Mouse (Mus musculus) embryonic facial prominence, embryonic 13.5 days (tissue): ENCODE measurements around the gene Cd80. TPM values are rescaled to one million over a fixed set of nuclear protein-coding genes. Genes with fewer than 3 reads are reported as not detected.

Source experiments
- ATAC-seq: fragments of 200-750 bp; cut with Nextera tagmentation; 2 replicates; pipeline ENCODE4 v1.8.0; 2017; ENCODE audit warnings: low read depth; ENCODE audit not compliant: insufficient number of reproducible peaks, insufficient read depth, low FRiP score, low TSS enrichment
- H3K27ac ChIP-seq: fragments of 300-500 bp; sonication (generic); 2 replicates; pipeline ENCODE4 v1.5.1; 2015; ENCODE audit warnings: moderate library complexity, mild to moderate bottlenecking, inconsistent platforms
- H3K27me3 ChIP-seq: fragments of 300-500 bp; sonication (generic); 2 replicates; pipeline ENCODE4 v1.6.1; 2015; ENCODE audit warnings: mild to moderate bottlenecking, inconsistent platforms
- H3K36me3 ChIP-seq: fragments of 300-500 bp; sonication (generic); 2 replicates; pipeline ENCODE4 v1.6.1; 2015; ENCODE audit warnings: mild to moderate bottlenecking, inconsistent platforms
- H3K4me1 ChIP-seq: fragments of 300-500 bp; sonication (generic); 2 replicates; pipeline ENCODE4 v1.6.1; 2015; ENCODE audit warnings: inconsistent platforms
- H3K4me2 ChIP-seq: fragments of 300-500 bp; sonication (generic); 2 replicates; pipeline ENCODE4 v1.6.1; 2015; ENCODE audit warnings: moderate library complexity, mild to moderate bottlenecking, inconsistent platforms
- H3K4me3 ChIP-seq: fragments of 300-500 bp; sonication (generic); 2 replicates; pipeline ENCODE4 v1.5.1; 2015; ENCODE audit warnings: mild to moderate bottlenecking, inconsistent platforms
- H3K9ac ChIP-seq: fragments of 300-500 bp; sonication (generic); 2 replicates; pipeline ENCODE4 v1.6.1; 2015; ENCODE audit warnings: mild to moderate bottlenecking, inconsistent platforms
- H3K9me3 ChIP-seq: fragments of 300-500 bp; sonication (generic); 2 replicates; pipeline ENCODE4 v1.6.1; 2016; ENCODE audit warnings: inconsistent platforms
- WGBS: fragments of 180-500 bp; shearing (Covaris S2); methylation state at CpG from one replicate; pipeline ENCODE4 v1.1.7; 2015; ENCODE audit warnings: mixed read lengths; 5-methylcytosine and 5-hydroxymethylcytosine counted together
- polyA plus RNA-seq: library from polyadenylated mRNA; unstranded; fragments of >200 nt; fragmentation: Nextera tagmentation; extraction: Ambion mirVana; gene quantifications from 2 replicates; pipeline ENCODE4 v1.2.1, GENCODE M21; 2015

Gene Cd80
- 0.37 and 0.44 TPM in 2 replicates for polyA plus RNA-seq

GRCm38 (mm10) chr16:38455511-38456418 is at the start of gene Cd80:
Gene Cd80 (plus strand): TSS chr16:38455561.
- no peak within 1 kb of the TSS for H3K4me2 ChIP-seq
- H3K9ac ChIP-seq = no peak within 1 kb of the TSS
- no peak within 1 kb of the TSS for H3K4me3 ChIP-seq
- ATAC-seq = no peak
- WGBS = 70% methylated on average over 17 of the region's 17 CpGs
- no peaks in the 10 kb centered on the region for H3K36me3 ChIP-seq
- no peaks in the 10 kb centered on the region for H3K9me3 ChIP-seq
- no peak within 1 kb of the TSS for H3K27ac ChIP-seq
- H3K4me1 ChIP-seq = peaks cover 11% of the 10 kb centered on the region
- H3K27me3 ChIP-seq = no peaks in the 10 kb centered on the region

- no peak for ATAC-seq
- H3K9me3 ChIP-seq = no peaks in the 10 kb centered on the region
- no peaks in the 10 kb centered on the region for H3K27me3 ChIP-seq
- H3K9ac ChIP-seq = no peak overlapping the region
- no peak overlapping the region for H3K27ac ChIP-seq
- H3K4me3 ChIP-seq = no peak overlapping the region
- 83% methylated on average over 5 of the region's 5 CpGs for WGBS
- H3K36me3 ChIP-seq = no peaks in the 10 kb centered on the region
- H3K4me1 ChIP-seq = no peaks in the 10 kb centered on the region
- H3K4me2 ChIP-seq = no peak overlapping the region
These were observed 49.1 kb upstream of the Cd80 start for GRCm38 (mm10) chr16:38406293-38406692.

GRCm38 (mm10) chr16:38406708-38407107 is 48.7 kb upstream of the Cd80 start:
- Histone ChIP-seq H3K36me3 (no peaks in the 10 kb centered on the region), H3K4me3 (no peak overlapping the region), H3K27me3 (no peaks in the 10 kb centered on the region), H3K9ac (no peak overlapping the region), H3K4me1 (no peaks in the 10 kb centered on the region), H3K27ac (no peak overlapping the region), H3K4me2 (no peak overlapping the region), H3K9me3 (no peaks in the 10 kb centered on the region)
- WGBS = 83% methylated on average over 6 of the region's 6 CpGs
- no peak for ATAC-seq

GRCm38 (mm10) chr16:38407584-38407983 is 47.8 kb upstream of the Cd80 start:
- no peak overlapping the region for H3K4me2 ChIP-seq
- no peaks in the 10 kb centered on the region for H3K36me3 ChIP-seq
- no peak for ATAC-seq
- no peak overlapping the region for H3K9ac ChIP-seq
- WGBS = 28% methylated on average over 5 of the region's 5 CpGs
- no peak overlapping the region for H3K4me3 ChIP-seq
- H3K4me1 ChIP-seq = no peaks in the 10 kb centered on the region
- H3K27me3 ChIP-seq = no peaks in the 10 kb centered on the region
- H3K27ac ChIP-seq = no peak overlapping the region
- H3K9me3 ChIP-seq = no peaks in the 10 kb centered on the region

GRCm38 (mm10) chr16:38408416-38408815 is 46.9 kb upstream of the Cd80 start:
- no peak for ATAC-seq
- H3K9ac ChIP-seq = no peak overlapping the region
- no peaks in the 10 kb centered on the region for H3K4me1 ChIP-seq
- no peak overlapping the region for H3K27ac ChIP-seq
- no peaks in the 10 kb centered on the region for H3K36me3 ChIP-seq
- no peaks in the 10 kb centered on the region for H3K27me3 ChIP-seq
- H3K4me2 ChIP-seq = no peak overlapping the region
- no peaks in the 10 kb centered on the region for H3K9me3 ChIP-seq
- 87% methylated on average over 8 of the region's 8 CpGs for WGBS
- no peak overlapping the region for H3K4me3 ChIP-seq

GRCm38 (mm10) chr16:38414953-38415352 is 40.4 kb upstream of the Cd80 start:
- no peak overlapping the region for H3K27ac ChIP-seq
- WGBS = 82% methylated on average over 7 of the region's 7 CpGs
- peaks cover 8% of the 10 kb centered on the region for H3K4me1 ChIP-seq
- ATAC-seq = no peak
- no peak overlapping the region for H3K4me3 ChIP-seq
- no peak overlapping the region for H3K4me2 ChIP-seq
- no peaks in the 10 kb centered on the region for H3K36me3 ChIP-seq
- H3K27me3 ChIP-seq = no peaks in the 10 kb centered on the region
- H3K9me3 ChIP-seq = no peaks in the 10 kb centered on the region
- no peak overlapping the region for H3K9ac ChIP-seq

GRCm38 (mm10) chr16:38425374-38425773 is 30.0 kb upstream of the Cd80 start:
- no peak for ATAC-seq
- H3K27me3 ChIP-seq = no peaks in the 10 kb centered on the region
- H3K27ac ChIP-seq = no peak overlapping the region
- H3K4me3 ChIP-seq = no peak overlapping the region
- no peak overlapping the region for H3K9ac ChIP-seq
- no peaks in the 10 kb centered on the region for H3K9me3 ChIP-seq
- H3K4me1 ChIP-seq = no peaks in the 10 kb centered on the region
- no peak overlapping the region for H3K4me2 ChIP-seq
- WGBS = 88% methylated on average over 2 of the region's 2 CpGs
- H3K36me3 ChIP-seq = no peaks in the 10 kb centered on the region

- no peaks in the 10 kb centered on the region for H3K27me3 ChIP-seq
- H3K27ac ChIP-seq = no peak overlapping the region
- no peaks in the 10 kb centered on the region for H3K9me3 ChIP-seq
- 85% methylated on average over 1 of the region's 1 CpGs for WGBS
- H3K4me1 ChIP-seq = no peaks in the 10 kb centered on the region
- no peak overlapping the region for H3K9ac ChIP-seq
- H3K36me3 ChIP-seq = no peaks in the 10 kb centered on the region
- no peak overlapping the region for H3K4me2 ChIP-seq
- ATAC-seq = no peak
- H3K4me3 ChIP-seq = no peak overlapping the region
These were observed 29.6 kb upstream of the Cd80 start for GRCm38 (mm10) chr16:38425799-38426198.

- Histone ChIP-seq H3K9me3 (no peaks in the 10 kb centered on the region), H3K27ac (no peak overlapping the region), H3K4me3 (no peak overlapping the region), H3K36me3 (no peaks in the 10 kb centered on the region), H3K9ac (no peak overlapping the region), H3K4me2 (no peak overlapping the region), H3K27me3 (no peaks in the 10 kb centered on the region), H3K4me1 (no peaks in the 10 kb centered on the region)
- ATAC-seq = no peak
- 61% methylated on average over 13 of the region's 13 CpGs for WGBS
These were observed 23.7 kb upstream of the Cd80 start for GRCm38 (mm10) chr16:38431446-38432185.

GRCm38 (mm10) chr16:38432498-38433425 is 22.6 kb upstream of the Cd80 start, which contains the start of gene Pla1a:
Gene Pla1a (minus strand): TSS chr16:38433145.
- Histone ChIP-seq H3K4me2 (no peak within 1 kb of the TSS), H3K36me3 (no peaks in the 10 kb centered on the region), H3K4me3 (no peak within 1 kb of the TSS), H3K4me1 (no peaks in the 10 kb centered on the region), H3K9me3 (no peaks in the 10 kb centered on the region), H3K27me3 (no peaks in the 10 kb centered on the region), H3K27ac (no peak within 1 kb of the TSS), H3K9ac (no peak within 1 kb of the TSS)
- 74% methylated on average over 11 of the region's 11 CpGs for WGBS
- no peak for ATAC-seq

GRCm38 (mm10) chr16:38433514-38433913 is 21.8 kb upstream of the Cd80 start:
- H3K4me2 ChIP-seq = no peak overlapping the region
- 83% methylated on average over 8 of the region's 8 CpGs for WGBS
- no peak overlapping the region for H3K9ac ChIP-seq
- ATAC-seq = no peak
- H3K27ac ChIP-seq = no peak overlapping the region
- no peaks in the 10 kb centered on the region for H3K9me3 ChIP-seq
- no peaks in the 10 kb centered on the region for H3K4me1 ChIP-seq
- H3K36me3 ChIP-seq = no peaks in the 10 kb centered on the region
- no peak overlapping the region for H3K4me3 ChIP-seq
- no peaks in the 10 kb centered on the region for H3K27me3 ChIP-seq
